Mouse (Mus musculus) limb, embryonic 13.5 days (tissue): ENCODE data around the gene Gab3. TPM values are rescaled to one million over a fixed set of nuclear protein-coding genes. Genes with fewer than 3 reads are reported as not detected.

Experiments
- ATAC-seq: fragments of 200-750 bp; cut with Nextera tagmentation; 2 replicates; pipeline ENCODE4 v1.8.0; 2017; ENCODE audit warnings: low read depth, moderate number of reproducible peaks, moderate TSS enrichment; ENCODE audit not compliant: low FRiP score
- H3K27ac ChIP-seq: fragments of 300-500 bp; sonication (generic); 2 replicates; pipeline ENCODE4 v1.5.1; 2015; ENCODE audit warnings: inconsistent platforms, mild to moderate bottlenecking, moderate library complexity
- H3K27me3 ChIP-seq: fragments of 300-500 bp; sonication (generic); 2 replicates; pipeline ENCODE4 v1.6.1; 2015; ENCODE audit warnings: mild to moderate bottlenecking, inconsistent platforms
- H3K36me3 ChIP-seq: fragments of 300-500 bp; sonication (generic); 2 replicates; pipeline ENCODE4 v1.6.1; 2015; ENCODE audit warnings: inconsistent platforms, mild to moderate bottlenecking, moderate library complexity
- H3K4me1 ChIP-seq: fragments of 300-500 bp; sonication (generic); 2 replicates; pipeline ENCODE4 v1.6.1; 2015; ENCODE audit warnings: inconsistent platforms
- H3K4me2 ChIP-seq: fragments of 300-500 bp; sonication (generic); replicated peaks from 2 replicates; pipeline ENCODE4 v1.6.1; 2015; ENCODE audit warnings: inconsistent platforms, mild to moderate bottlenecking, moderate library complexity
- H3K4me3 ChIP-seq: fragments of 300-500 bp; sonication (generic); 2 replicates; pipeline ENCODE4 v1.5.1; 2015; ENCODE audit warnings: moderate library complexity, mild to moderate bottlenecking, inconsistent platforms
- H3K9ac ChIP-seq: fragments of 300-500 bp; sonication (generic); 2 replicates; pipeline ENCODE4 v1.6.1; 2015; ENCODE audit warnings: mild to moderate bottlenecking, inconsistent platforms
- H3K9me3 ChIP-seq: fragments of 300-500 bp; sonication (generic); 2 replicates; pipeline ENCODE4 v1.6.1; 2016; ENCODE audit warnings: inconsistent platforms
- WGBS: fragments of 180-500 bp; shearing (Covaris S2); methylation state at CpG from one replicate; pipeline ENCODE4 v1.1.7; 2015; 5-methylcytosine and 5-hydroxymethylcytosine counted together
- polyA plus RNA-seq: library from polyadenylated mRNA; unstranded; fragments of >200 nt; fragmentation: Nextera tagmentation; extraction: Ambion mirVana; gene quantifications from 2 replicates; pipeline ENCODE4 v1.2.1, GENCODE M21; 2015

Gab3 gene
- 2.3 and 2.4 TPM in 2 replicates for polyA plus RNA-seq

DNA sequence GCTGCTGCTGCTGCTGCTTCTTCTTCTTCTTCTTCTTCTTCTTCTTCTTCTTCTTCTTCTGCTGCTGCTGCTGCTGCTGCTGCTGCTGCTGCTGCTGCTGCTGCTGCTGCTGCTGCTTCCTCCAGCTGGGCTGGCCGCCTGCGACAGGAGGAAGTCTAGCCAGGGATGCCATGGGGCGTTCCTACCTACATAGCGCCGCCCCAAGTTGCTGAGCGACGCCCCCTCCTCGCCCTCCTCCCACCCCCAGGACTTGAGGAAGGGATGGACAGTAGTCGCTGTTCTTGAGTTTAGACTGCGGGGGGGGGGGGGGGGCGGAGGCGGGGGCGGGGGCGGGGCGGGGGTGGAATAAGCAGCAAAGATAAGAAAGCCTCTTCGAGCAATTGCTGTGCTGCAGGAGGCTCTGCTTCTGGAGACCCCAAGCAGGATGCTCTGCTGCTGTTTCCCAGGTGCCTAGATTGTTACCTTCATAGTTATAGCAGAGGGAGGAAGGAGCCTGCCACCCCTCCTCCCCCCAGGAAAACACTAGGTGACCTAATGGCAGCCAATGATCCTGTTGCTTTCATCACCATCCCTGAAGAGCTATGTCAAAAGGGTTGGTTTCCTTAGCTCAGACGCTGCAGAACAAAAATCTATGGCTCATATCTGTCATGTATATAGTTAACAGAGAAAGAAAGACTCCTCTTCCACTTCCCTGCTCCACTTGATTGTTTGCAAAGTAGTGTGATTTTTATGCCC lies at the start of gene Gab3:
Gene Gab3 (minus strand): TSS at position 685 of the 735 bp plus-strand sequence.
- 19% methylated on average over 5 of the region's 17 CpGs for WGBS
- H3K9ac ChIP-seq, result peak within 1 kb of the TSS; percentile 63
- H3K27ac ChIP-seq, result no peak within 1 kb of the TSS
- no peaks in the 10 kb centered on the region for H3K36me3 ChIP-seq
- peak within 1 kb of the TSS; percentile 64 for H3K4me2 ChIP-seq
- no peaks in the 10 kb centered on the region for H3K27me3 ChIP-seq
- no peaks in the 10 kb centered on the region for H3K9me3 ChIP-seq
- ATAC-seq, result peak; percentile 78; the same call in 1 of the 2 replicates
- no peaks in the 10 kb centered on the region for H3K4me1 ChIP-seq
- peak within 1 kb of the TSS; percentile 52 for H3K4me3 ChIP-seq

GRCm38 (mm10) chrX:75130467-75131160 lies 45.4 kb upstream of the Gab3 start, which contains the start of gene Mpp1:
Gene Mpp1 (minus strand): TSS chrX:75131016.
- peak within 1 kb of the TSS; percentile 76 for H3K9ac ChIP-seq
- H3K27me3 ChIP-seq, result no peaks in the 10 kb centered on the region
- H3K4me2 ChIP-seq, result peak within 1 kb of the TSS; percentile 61
- no peak within 1 kb of the TSS for H3K27ac ChIP-seq
- 11% methylated on average over 36 of the region's 36 CpGs for WGBS
- H3K36me3 ChIP-seq, result 0 out of 2 replicates have a peak, but pooled peaks cover under 1% of the 10 kb centered on the region
- peak within 1 kb of the TSS; percentile 56 for H3K4me3 ChIP-seq
- 0 out of 2 replicates have a peak, but pooled peaks cover 2% of the 10 kb centered on the region for H3K4me1 ChIP-seq
- peak; percentile 100 for ATAC-seq
- H3K9me3 ChIP-seq, result no peaks in the 10 kb centered on the region

DNA sequence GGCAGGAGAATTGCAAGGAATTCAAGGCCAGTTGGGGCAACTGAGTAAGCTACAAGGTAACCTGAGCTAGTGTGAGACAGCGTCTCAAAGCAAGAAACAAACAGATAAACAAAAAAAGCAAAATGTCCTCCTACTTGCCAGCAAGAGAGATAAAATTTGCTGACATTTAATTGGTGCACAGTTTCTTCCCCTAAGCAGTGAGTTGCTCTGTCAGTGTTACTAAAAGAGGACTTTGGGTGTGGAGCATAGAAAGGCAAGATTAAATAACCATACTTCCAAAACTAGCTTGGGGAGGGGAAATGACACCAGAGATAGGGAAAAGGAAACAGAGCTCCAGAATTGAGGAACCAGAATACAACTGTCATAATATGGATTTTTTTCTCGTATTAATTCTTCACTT lies 44.2 kb upstream of the Gab3 start:
- Histone ChIP-seq H3K4me3 (no peak overlapping the region), H3K9me3 (no peaks in the 10 kb centered on the region), H3K4me1 (0 out of 2 replicates have a peak, but pooled peaks cover 2% of the 10 kb centered on the region), H3K27me3 (no peaks in the 10 kb centered on the region), H3K4me2 (peak overlapping the region; percentile 19; the same call in 1 of the 2 replicates), H3K9ac (no peak overlapping the region), H3K27ac (no peak overlapping the region), H3K36me3 (peaks cover 10% of the 10 kb centered on the region; the same call in 1 of the 2 replicates)
- 63% methylated on average over 2 of the region's 2 CpGs for WGBS
- ATAC-seq, result no peak

GRCm38 (mm10) chrX:75128333-75128980 lies 43.2 kb upstream of the Gab3 start:
- no peak overlapping the region for H3K4me2 ChIP-seq
- H3K9ac ChIP-seq, result no peak overlapping the region
- ATAC-seq, result no peak
- no peak overlapping the region for H3K4me3 ChIP-seq
- H3K36me3 ChIP-seq, result peaks cover 10% of the 10 kb centered on the region; the same call in 1 of the 2 replicates
- H3K27me3 ChIP-seq, result no peaks in the 10 kb centered on the region
- no peak overlapping the region for H3K27ac ChIP-seq
- H3K9me3 ChIP-seq, result no peaks in the 10 kb centered on the region
- 0 out of 2 replicates have a peak, but pooled peaks cover 2% of the 10 kb centered on the region for H3K4me1 ChIP-seq

GRCm38 (mm10) chrX:75126893-75127292 lies 41.6 kb upstream of the Gab3 start:
- ATAC-seq, result no peak
- no peaks in the 10 kb centered on the region for H3K9me3 ChIP-seq
- 0 out of 2 replicates have a peak, but pooled peaks cover 2% of the 10 kb centered on the region for H3K4me1 ChIP-seq
- H3K4me3 ChIP-seq, result no peak overlapping the region
- no peaks in the 10 kb centered on the region for H3K27me3 ChIP-seq
- no peak overlapping the region for H3K27ac ChIP-seq
- H3K9ac ChIP-seq, result no peak overlapping the region
- peaks cover 15% of the 10 kb centered on the region for H3K36me3 ChIP-seq
- H3K4me2 ChIP-seq, result no peak overlapping the region

DNA sequence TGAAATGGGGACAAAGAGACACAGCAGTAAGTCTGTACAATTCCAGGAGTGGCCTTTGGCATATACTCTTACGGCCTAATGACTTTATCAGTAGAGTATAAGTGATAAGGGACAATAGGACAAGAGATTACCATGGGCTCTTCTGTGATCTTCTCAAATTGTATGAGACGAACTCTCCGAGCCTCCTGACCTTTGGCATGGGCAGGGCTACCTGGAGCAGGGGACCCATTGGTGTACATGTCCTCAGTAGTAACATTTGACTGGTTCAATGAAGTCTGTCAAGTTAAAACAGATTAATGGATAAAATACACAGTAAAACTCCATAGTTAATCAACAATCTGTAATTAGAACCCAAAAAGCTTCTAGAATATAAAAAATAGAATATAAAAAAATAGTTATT lies 40.3 kb upstream of the Gab3 start:
- Histone ChIP-seq H3K4me3 (no peak overlapping the region), H3K27ac (no peak overlapping the region), H3K4me1 (0 out of 2 replicates have a peak, but pooled peaks cover 2% of the 10 kb centered on the region), H3K9ac (no peak overlapping the region), H3K9me3 (no peaks in the 10 kb centered on the region), H3K36me3 (peaks cover 15% of the 10 kb centered on the region), H3K4me2 (no peak overlapping the region), H3K27me3 (no peaks in the 10 kb centered on the region)
- 96% methylated on average over 3 of the region's 3 CpGs for WGBS
- no peak for ATAC-seq

GRCm38 (mm10) chrX:75115550-75115949 lies 30.3 kb upstream of the Gab3 start:
- Histone ChIP-seq H3K27ac (no peak overlapping the region), H3K36me3 (peaks cover 23% of the 10 kb centered on the region), H3K4me2 (no peak overlapping the region), H3K9me3 (no peaks in the 10 kb centered on the region), H3K4me3 (no peak overlapping the region), H3K9ac (no peak overlapping the region), H3K4me1 (no peaks in the 10 kb centered on the region), H3K27me3 (no peaks in the 10 kb centered on the region)
- no peak for ATAC-seq

GRCm38 (mm10) chrX:75102293-75102692 lies 17.0 kb upstream of the Gab3 start:
- no peaks in the 10 kb centered on the region for H3K4me1 ChIP-seq
- no peak overlapping the region for H3K9ac ChIP-seq
- no peak overlapping the region for H3K27ac ChIP-seq
- no peak overlapping the region for H3K4me2 ChIP-seq
- peaks cover 50% of the 10 kb centered on the region for H3K36me3 ChIP-seq
- no peaks in the 10 kb centered on the region for H3K27me3 ChIP-seq
- WGBS, result 94% methylated on average over 6 of the region's 6 CpGs
- no peak for ATAC-seq
- no peak overlapping the region for H3K4me3 ChIP-seq
- no peaks in the 10 kb centered on the region for H3K9me3 ChIP-seq

GRCm38 (mm10) chrX:75098799-75099198 lies 13.5 kb upstream of the Gab3 start:
- no peaks in the 10 kb centered on the region for H3K9me3 ChIP-seq
- ATAC-seq, result no peak
- no peak overlapping the region for H3K27ac ChIP-seq
- H3K9ac ChIP-seq, result no peak overlapping the region
- no peak overlapping the region for H3K4me3 ChIP-seq
- no peak overlapping the region for H3K4me2 ChIP-seq
- H3K27me3 ChIP-seq, result no peaks in the 10 kb centered on the region
- no peaks in the 10 kb centered on the region for H3K4me1 ChIP-seq
- WGBS, result 90% methylated on average over 8 of the region's 8 CpGs
- H3K36me3 ChIP-seq, result peaks cover 24% of the 10 kb centered on the region

DNA sequence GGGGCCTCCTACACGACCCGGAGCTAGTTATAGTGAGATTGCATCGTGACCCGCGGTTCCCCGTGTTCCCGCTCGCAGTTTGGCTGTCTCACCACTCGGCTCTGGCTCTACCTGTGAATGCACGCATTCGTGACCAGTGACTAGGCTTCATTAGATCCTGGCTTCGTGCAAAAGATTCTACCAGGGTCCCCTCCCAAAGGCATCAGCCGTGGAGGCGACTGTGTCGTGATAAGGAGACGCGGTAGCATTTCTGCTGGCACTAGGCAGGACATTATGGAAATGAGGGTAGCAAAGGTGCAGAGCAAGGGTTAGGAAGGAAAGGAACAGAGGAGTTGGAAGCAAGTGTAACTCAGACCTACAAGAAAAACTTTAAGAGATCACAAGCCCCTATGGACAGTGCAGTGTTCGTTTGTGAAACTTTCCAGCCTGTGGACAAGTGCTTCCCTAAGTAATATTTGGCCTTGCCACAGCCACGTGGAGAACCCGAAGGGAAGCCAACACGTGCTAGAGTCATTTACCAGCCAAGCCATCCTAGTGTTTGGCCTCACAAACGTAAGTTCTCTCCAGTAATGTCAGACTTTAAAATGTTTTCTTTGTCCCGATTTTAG lies 11.0 kb upstream of the Gab3 start:
- H3K9ac ChIP-seq, result peak overlapping the region; percentile 72
- peaks cover 13% of the 10 kb centered on the region for H3K36me3 ChIP-seq
- no peaks in the 10 kb centered on the region for H3K9me3 ChIP-seq
- peak overlapping the region; percentile 58 for H3K4me3 ChIP-seq
- H3K4me1 ChIP-seq, result no peaks in the 10 kb centered on the region
- no peaks in the 10 kb centered on the region for H3K27me3 ChIP-seq
- H3K27ac ChIP-seq, result peak overlapping the region; percentile 75; the same call in 1 of the 2 replicates
- no peak for ATAC-seq
- WGBS, result 18% methylated on average over 23 of the region's 23 CpGs
- peak overlapping the region; percentile 61 for H3K4me2 ChIP-seq

GRCm38 (mm10) chrX:75095369-75096162 lies 10.3 kb upstream of the Gab3 start, which contains the start of gene Dkc1:
Gene Dkc1 (plus strand): TSS chrX:75095854.
- 14% methylated on average over 29 of the region's 29 CpGs for WGBS
- Histone ChIP-seq H3K4me2 (peak within 1 kb of the TSS; percentile 61), H3K9me3 (no peaks in the 10 kb centered on the region), H3K9ac (peak within 1 kb of the TSS; percentile 72), H3K36me3 (peaks cover 8% of the 10 kb centered on the region), H3K27me3 (no peaks in the 10 kb centered on the region), H3K27ac (peak within 1 kb of the TSS; percentile 75; the same call in 1 of the 2 replicates), H3K4me3 (peak within 1 kb of the TSS; percentile 58), H3K4me1 (no peaks in the 10 kb centered on the region)
- peak; percentile 99 for ATAC-seq
